Mouse (Mus musculus) intestine, postnatal 0 days (tissue): Measurements from ENCODE around the gene Anp32a. TPM values are rescaled to one million over a fixed set of nuclear protein-coding genes. Genes with fewer than 3 reads are reported as not detected.
A peak's percentile ranks its signal among the peaks of the same experiment; 100 is the strongest.

Experiments
- ATAC-seq: fragments of 200-750 bp; cut with Nextera tagmentation; 2 replicates; pipeline ENCODE4 v1.8.0; 2017; ENCODE audit warnings: mild to moderate bottlenecking, moderate TSS enrichment, moderate library complexity
- H3K27ac ChIP-seq: fragments of 300-500 bp; sonication (generic); 2 replicates; pipeline ENCODE4 v1.5.1; 2014; ENCODE audit warnings: mild to moderate bottlenecking, low read depth, low read length, moderate library complexity
- H3K27me3 ChIP-seq: fragments of 300-500 bp; sonication (generic); replicated peaks from 2 replicates; pipeline ENCODE4 v1.6.1; 2014; ENCODE audit warnings: low read length, mixed read lengths; ENCODE audit not compliant: control insufficient read depth, insufficient read depth
- H3K36me3 ChIP-seq: fragments of 300-500 bp; sonication (generic); 2 replicates; pipeline ENCODE4 v1.6.1; 2014; ENCODE audit warnings: mild to moderate bottlenecking, moderate library complexity; ENCODE audit not compliant: control insufficient read depth, insufficient read depth
- H3K4me1 ChIP-seq: fragments of 300-500 bp; sonication (generic); replicated peaks from 2 replicates; pipeline ENCODE4 v1.6.1; 2014; ENCODE audit warnings: antibody characterized with exemption, low read length, mixed read lengths; ENCODE audit not compliant: control insufficient read depth, insufficient read depth
- H3K4me2 ChIP-seq: fragments of 300-500 bp; sonication (generic); replicated peaks from 2 replicates; pipeline ENCODE4 v1.6.1; 2014; ENCODE audit warnings: low read depth, mild to moderate bottlenecking, moderate library complexity
- H3K4me3 ChIP-seq: fragments of 300-500 bp; sonication (generic); 2 replicates; pipeline ENCODE4 v1.5.1; 2014; ENCODE audit warnings: low read depth, low read length
- H3K9ac ChIP-seq: fragments of 300-500 bp; sonication (generic); 2 replicates; pipeline ENCODE4 v1.6.1; 2014; ENCODE audit warnings: mild to moderate bottlenecking, low read depth, low read length
- H3K9me3 ChIP-seq: fragments of 300-500 bp; sonication (generic); 2 replicates; pipeline ENCODE4 v1.6.1; 2016; ENCODE audit warnings: mixed run types; ENCODE audit not compliant: control insufficient read depth
- CTCF ChIP-seq: sonication (generic); IDR thresholded peaks from 2 replicates; pipeline ENCODE4 v1.5.1; 2016; ENCODE audit warnings: low read depth, mild to moderate bottlenecking, control low read depth, antibody characterized with exemption, moderate library complexity
- WGBS: fragments of 180-500 bp; shearing (Covaris S2); extraction: QIAGEN DNeasy Blood & Tissue Kit; methylation state at CpG from one replicate; pipeline ENCODE4 v1.1.7; 2014; 5-methylcytosine and 5-hydroxymethylcytosine counted together
- polyA plus RNA-seq: library from polyadenylated mRNA; unstranded; fragments of >200 nt; fragmentation: Nextera tagmentation; extraction: Ambion mirVana; gene quantifications from 2 replicates; pipeline ENCODE4 v1.2.1, GENCODE M21; 2015

Gene Anp32a
- polyA plus RNA-seq, 1 experiment from 2014 or later, result 57.4 TPM

GRCm38 (mm10) chr9:62373222-62374123, 32.4 kb downstream of the Anp32a start:
- H3K9ac ChIP-seq, result no peak overlapping the region
- H3K27me3 ChIP-seq, result no peaks in the 10 kb centered on the region
- ATAC-seq, result 0 out of 2 replicates have a peak, but pooled peaks have one; percentile 6
- no peak overlapping the region for H3K4me3 ChIP-seq
- peak overlapping the region; percentile 18; the same call in 1 of the 2 replicates for H3K4me2 ChIP-seq
- no peaks in the 10 kb centered on the region for H3K9me3 ChIP-seq
- TF ChIP-seq CTCF, result peak; percentile 90
- H3K36me3 ChIP-seq, result peaks cover 23% of the 10 kb centered on the region
- H3K4me1 ChIP-seq, result 0 out of 2 replicates have a peak, but pooled peaks cover 8% of the 10 kb centered on the region
- WGBS, result 50% methylated on average over 18 of the region's 18 CpGs
- H3K27ac ChIP-seq, result peak overlapping the region; percentile 3; the same call in 1 of the 2 replicates

DNA sequence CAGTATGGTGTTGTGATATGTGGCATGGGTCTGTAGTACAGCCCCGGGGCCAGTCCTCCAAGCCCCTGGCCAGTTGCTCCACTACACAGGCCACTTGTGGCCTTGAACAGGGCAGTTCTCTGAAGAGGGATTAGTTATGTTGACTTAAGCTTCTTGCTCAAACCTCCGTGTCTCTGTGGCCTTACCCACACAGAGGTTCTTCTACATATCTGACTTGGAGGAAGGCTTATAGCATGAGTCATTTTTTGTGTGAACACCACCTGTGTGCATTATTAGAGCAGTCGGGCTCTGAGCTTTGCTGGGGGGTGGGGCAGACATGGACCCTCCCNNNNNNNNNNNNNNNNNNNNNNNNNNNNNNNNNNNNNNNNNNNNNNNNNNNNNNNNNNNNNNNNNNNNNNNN, 33.2 kb downstream of the Anp32a start:
- WGBS, result 27% methylated on average over 3 of the region's 3 CpGs
- Histone ChIP-seq H3K27me3 (no peaks in the 10 kb centered on the region), H3K36me3 (peaks cover 23% of the 10 kb centered on the region), H3K9me3 (no peaks in the 10 kb centered on the region), H3K4me1 (0 out of 2 replicates have a peak, but pooled peaks cover 4% of the 10 kb centered on the region), H3K4me2 (peak overlapping the region; percentile 56), H3K4me3 (no peak overlapping the region), H3K27ac (peak overlapping the region; percentile 54; the same call in 1 of the 2 replicates), H3K9ac (no peak overlapping the region)
- no peak for TF ChIP-seq CTCF
- ATAC-seq, result peak; percentile 54

DNA sequence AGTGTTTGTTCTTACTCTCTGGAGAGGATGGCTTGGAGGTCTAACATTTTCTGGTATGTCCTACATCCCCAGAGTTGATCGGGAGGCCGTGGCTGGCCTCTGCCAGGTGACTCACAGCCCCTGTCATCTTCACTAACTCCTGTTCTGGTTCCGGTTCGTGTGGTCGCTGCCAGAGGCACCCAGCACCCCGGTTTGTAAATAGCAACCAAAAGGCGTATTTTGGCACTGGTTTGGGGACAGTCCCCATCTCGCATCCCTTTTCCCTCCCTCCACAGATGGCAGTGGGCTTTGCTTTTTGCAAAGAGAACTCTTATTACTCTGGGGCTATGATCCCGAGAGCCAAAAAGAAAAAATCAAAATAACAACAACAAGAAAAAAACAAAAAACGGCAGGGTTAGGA, 36.8 kb downstream of the Anp32a start:
- 93% methylated on average over 10 of the region's 10 CpGs for WGBS
- Histone ChIP-seq H3K4me2 (no peak overlapping the region), H3K27me3 (no peaks in the 10 kb centered on the region), H3K27ac (no peak overlapping the region), H3K9me3 (no peaks in the 10 kb centered on the region), H3K9ac (no peak overlapping the region), H3K4me1 (no peaks in the 10 kb centered on the region), H3K4me3 (no peak overlapping the region), H3K36me3 (peaks cover 22% of the 10 kb centered on the region)
- TF ChIP-seq CTCF, result no peak
- no peak for ATAC-seq

DNA sequence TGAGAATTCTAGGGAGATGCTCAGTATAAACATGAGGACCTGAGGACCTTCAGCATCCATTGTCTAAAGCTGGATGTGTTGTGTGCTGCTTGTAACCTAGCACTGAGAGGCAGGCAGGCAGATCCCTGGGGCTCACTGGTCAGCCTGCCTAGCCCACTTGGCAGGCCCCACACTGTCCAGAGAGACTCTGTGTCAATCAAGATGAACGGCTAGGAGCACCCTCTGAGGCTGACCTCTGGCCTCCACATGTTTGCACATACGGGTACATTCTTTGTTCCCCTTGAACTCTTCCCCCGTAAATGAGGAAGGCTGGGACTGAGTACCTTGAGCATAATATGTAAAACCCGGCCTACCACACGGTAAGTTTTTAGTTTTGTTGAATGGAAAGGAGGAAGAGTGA, 39.3 kb downstream of the Anp32a start:
- ATAC-seq, result no peak

DNA sequence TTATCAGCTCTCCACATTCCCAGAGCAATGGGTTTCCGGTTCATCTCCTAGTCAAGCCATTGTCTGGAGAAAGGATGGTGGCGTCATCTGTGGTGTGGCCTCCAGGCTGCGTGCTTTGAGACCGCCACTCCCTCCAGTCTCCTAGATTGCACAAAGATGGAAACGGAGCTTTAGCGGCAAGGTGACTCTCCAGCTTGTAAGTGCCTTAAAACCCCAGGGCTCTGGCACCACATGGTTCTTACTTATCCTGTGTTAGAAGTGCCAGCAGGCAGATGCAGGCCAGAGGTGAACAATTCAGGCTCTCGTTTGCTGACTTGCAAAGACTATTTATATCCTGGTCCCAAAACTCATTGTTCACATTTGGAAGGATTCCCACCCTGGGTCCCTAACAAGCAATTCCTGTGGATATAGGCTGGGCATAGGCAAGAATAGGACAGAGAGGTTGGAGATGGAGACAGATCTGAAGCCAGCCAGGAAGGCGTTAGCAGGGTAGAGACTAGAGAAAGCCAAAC, 40.4 kb downstream of the Anp32a start:
- Histone ChIP-seq H3K4me2 (no peak overlapping the region), H3K4me1 (no peaks in the 10 kb centered on the region), H3K27ac (0 out of 2 replicates have a peak overlapping the region, but pooled peaks have one; percentile 28), H3K9ac (no peak overlapping the region), H3K4me3 (no peak overlapping the region), H3K27me3 (no peaks in the 10 kb centered on the region), H3K36me3 (peaks cover 17% of the 10 kb centered on the region), H3K9me3 (no peaks in the 10 kb centered on the region)
- ATAC-seq, result peak; percentile 60; the same call in 1 of the 2 replicates
- 44% methylated on average over 8 of the region's 8 CpGs for WGBS
- no peak for TF ChIP-seq CTCF

More for the DNA sequence above, 39.3 kb downstream of the Anp32a start:
- no peak overlapping the region for H3K4me3 ChIP-seq
- no peaks in the 10 kb centered on the region for H3K4me1 ChIP-seq
- 56% methylated on average over 5 of the region's 5 CpGs for WGBS
- H3K27me3 ChIP-seq, result no peaks in the 10 kb centered on the region
- no peak overlapping the region for H3K4me2 ChIP-seq
- no peak for TF ChIP-seq CTCF
- peaks cover 22% of the 10 kb centered on the region for H3K36me3 ChIP-seq
- no peaks in the 10 kb centered on the region for H3K9me3 ChIP-seq
- H3K27ac ChIP-seq, result no peak overlapping the region
- H3K9ac ChIP-seq, result no peak overlapping the region

DNA sequence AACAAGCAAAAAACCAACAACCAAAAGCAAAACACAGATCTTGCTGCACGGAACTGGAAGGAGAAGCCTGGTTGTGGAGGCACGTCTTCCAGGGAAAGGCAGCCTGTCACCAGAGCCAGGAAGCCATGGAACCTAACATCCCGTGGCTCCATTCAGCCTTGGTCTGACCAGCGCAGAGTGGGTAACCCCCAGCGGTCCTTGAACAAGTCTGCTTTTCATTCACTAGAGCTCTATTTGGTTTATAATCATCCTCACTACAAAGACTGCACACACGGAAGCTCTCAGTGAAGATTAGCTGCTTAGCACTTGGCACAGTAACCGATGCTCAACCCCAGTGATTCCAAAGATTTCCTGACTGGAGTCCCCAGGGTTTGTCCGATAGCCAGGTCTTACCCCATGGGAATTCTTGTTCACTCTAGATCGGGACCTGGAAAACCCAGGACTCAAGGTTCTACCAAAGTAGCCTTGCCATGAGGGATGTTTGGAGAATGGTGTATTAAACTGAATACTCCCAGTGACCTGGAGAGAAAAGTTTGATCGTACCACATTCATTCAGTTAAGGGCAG, 41.5 kb downstream of the Anp32a start:
- no peak overlapping the region for H3K27ac ChIP-seq
- no peak overlapping the region for H3K4me2 ChIP-seq
- peaks cover 6% of the 10 kb centered on the region; the same call in 1 of the 2 replicates for H3K36me3 ChIP-seq
- no peak overlapping the region for H3K9ac ChIP-seq
- no peak for TF ChIP-seq CTCF
- no peak overlapping the region for H3K4me3 ChIP-seq
- WGBS, result 78% methylated on average over 10 of the region's 10 CpGs
- no peaks in the 10 kb centered on the region for H3K27me3 ChIP-seq
- no peaks in the 10 kb centered on the region for H3K9me3 ChIP-seq
- ATAC-seq, result no peak
- no peaks in the 10 kb centered on the region for H3K4me1 ChIP-seq
